Mouse (Mus musculus): ENCODE results near the gene Man1a.

Gene Man1a

GRCm38 (mm10) chr10:53915719-53916118 lies 160.7 kb downstream of the Man1a start:
- no peak for DNase-seq (ENCODE audit: low spot score)

- no peak for DNase-seq (ENCODE audit: low spot score)
These were observed 161.3 kb downstream of the Man1a start for GRCm38 (mm10) chr10:53914974-53915609.

- no peak for DNase-seq (ENCODE audit: low spot score)
These were observed 162.7 kb downstream of the Man1a start for GRCm38 (mm10) chr10:53913546-53914312.

GRCm38 (mm10) chr10:53889512-53889911 lies 186.9 kb downstream of the Man1a start:
- no peak for DNase-seq (ENCODE audit: low spot score)

- DNase-seq (ENCODE audit: low spot score): no peak
These were observed 187.9 kb downstream of the Man1a start for GRCm38 (mm10) chr10:53888382-53889110.

GRCm38 (mm10) chr10:53886475-53886874 lies 189.9 kb downstream of the Man1a start:
- DNase-seq (ENCODE audit: low spot score): no peak

- DNase-seq (ENCODE audit: low spot score): no peak
These were observed 195.1 kb downstream of the Man1a start for GRCm38 (mm10) chr10:53881310-53881709.

GRCm38 (mm10) chr10:53875896-53876295 lies 200.5 kb downstream of the Man1a start:
- DNase-seq (ENCODE audit: low spot score): no peak

GRCm38 (mm10) chr10:53874191-53874590 lies 202.2 kb downstream of the Man1a start:
- no peak for DNase-seq (ENCODE audit: low spot score)

- DNase-seq (ENCODE audit: low spot score): peak; percentile 4
These were observed 212.7 kb downstream of the Man1a start for GRCm38 (mm10) chr10:53863486-53864357.

- no peak for DNase-seq (ENCODE audit: low spot score)
These were observed 216.5 kb downstream of the Man1a start for GRCm38 (mm10) chr10:53859879-53860278.

- no peak for DNase-seq (ENCODE audit: low spot score)
These were observed 217.2 kb downstream of the Man1a start for GRCm38 (mm10) chr10:53859224-53859623.

Measured in T-cell, adult 2 months (primary cell).